Mouse (Mus musculus): ENCODE measurements around the gene Cyp1a2. TPM values are rescaled to one million over a fixed set of nuclear protein-coding genes. Genes with fewer than 3 reads are reported as not detected.
"Not testable (repeated sequence)": the region's sequence is repeated elsewhere in the genome, so short reads cannot be mapped to it uniquely, and the experiment has no call there.

Cyp1a2 gene
- total RNA-seq (2021), result not detected

DNA sequence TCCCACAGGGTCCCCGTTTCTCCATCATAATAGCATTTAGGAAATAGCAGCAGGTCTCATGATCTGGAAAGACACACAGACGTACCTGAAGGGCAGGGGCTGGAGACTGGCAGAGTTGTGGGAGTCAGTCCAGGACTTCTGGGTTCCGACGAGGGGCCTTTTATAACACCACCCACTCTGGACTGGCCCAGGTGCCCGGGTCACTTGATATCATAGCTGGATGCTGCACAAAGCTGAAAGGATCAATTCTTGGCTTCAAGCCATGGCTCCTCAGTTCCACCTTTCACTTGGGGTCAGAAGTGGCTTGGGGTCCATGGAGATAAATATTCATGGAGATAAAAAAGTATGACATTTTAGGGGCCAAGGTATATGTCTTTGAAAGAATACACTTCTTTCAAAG, at the start of gene Cyp1a2:
Gene Cyp1a2 (minus strand): TSS at position 184 of the 400 bp plus-strand sequence.
- intact Hi-C loops (cut with DNase I), result no loop called here
- no peak for DNase-seq

DNA sequence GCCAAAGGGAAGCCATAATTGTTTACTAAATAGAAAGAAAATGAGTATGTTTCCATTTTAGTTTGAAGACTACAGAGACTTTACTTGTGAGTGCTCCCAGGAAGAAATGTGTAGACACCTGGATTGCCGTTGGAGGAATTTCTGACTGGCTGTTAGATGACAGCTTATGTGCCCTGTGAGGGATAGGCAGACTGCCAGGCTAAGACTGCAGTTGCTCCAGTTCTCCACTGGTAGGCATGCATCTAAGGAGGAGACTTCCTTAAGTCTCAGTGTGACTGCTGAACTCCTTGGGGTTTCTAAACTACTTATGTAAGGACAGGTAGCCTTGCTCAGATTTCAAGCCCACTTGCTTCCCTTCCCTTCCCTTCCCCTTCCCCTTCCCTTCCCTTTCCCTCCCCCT, 44.8 kb upstream of the Cyp1a2 start:
- no peak for DNase-seq
- intact Hi-C loops (cut with DNase I), result no loop called here

DNA sequence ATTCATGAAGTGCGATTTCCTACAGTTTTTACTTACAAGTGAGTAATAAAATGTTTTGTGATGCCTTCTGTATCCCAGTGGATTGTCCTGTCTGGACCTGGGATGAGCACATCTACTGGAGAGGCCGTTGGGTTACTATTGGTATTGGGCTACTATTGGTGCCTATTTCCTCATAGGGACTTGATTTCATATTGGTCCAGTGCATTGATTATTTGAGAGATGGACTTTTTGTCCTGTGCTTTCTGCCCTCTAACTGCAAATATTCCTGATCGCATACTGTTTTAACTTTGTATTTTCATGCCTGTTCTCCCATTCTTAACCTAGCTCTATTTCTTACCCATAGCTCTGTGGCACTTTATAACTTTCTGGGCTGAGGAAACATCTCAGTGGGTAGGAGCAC, 41.2 kb upstream of the Cyp1a2 start:
- DNase-seq, result no peak
- intact Hi-C loops (cut with DNase I), result no loop called here

DNA sequence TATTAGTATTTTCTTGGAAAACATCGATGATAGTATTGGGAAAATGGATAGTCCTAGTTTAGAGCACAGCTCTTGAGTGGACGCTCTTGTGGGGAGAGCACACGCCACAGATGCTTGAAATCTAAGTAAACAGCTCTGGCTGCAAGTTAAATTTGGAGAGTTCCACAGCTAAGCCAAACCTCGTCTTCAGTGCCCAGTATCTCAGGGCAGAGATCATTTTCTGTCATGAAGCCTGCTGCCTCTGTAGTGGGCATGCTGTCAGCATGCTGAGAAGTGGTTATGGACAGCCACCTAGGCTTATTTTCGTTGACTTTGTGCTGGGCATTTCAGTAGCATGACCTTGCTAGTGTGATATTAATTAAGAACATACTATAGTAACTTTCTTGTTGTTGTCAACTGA, 40.3 kb upstream of the Cyp1a2 start:
- no peak for DNase-seq
- intact Hi-C loops (cut with DNase I), result no loop called here

DNA sequence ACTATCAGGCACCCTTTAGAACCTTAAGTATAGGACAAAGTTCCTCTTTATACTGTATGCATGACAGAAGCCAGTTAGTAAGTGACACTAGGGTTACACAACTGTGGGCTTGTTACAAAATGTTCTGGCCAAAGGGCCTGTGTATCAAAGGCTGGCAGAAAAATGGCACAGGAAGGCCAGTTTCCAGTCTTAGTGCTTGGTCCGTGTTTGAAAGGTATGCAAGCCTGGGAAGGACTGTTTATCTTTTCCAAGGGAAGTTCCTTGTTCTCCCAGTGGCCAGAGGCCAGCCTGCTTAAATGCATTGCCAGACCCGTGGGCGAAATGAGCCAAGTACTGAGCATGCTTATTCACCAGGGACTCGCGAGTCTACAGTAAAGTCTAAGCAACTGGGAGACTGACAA, 39.8 kb upstream of the Cyp1a2 start:
- peak; percentile 81 to 84 for DNase-seq
- intact Hi-C loops (cut with DNase I), result no loop called here

DNA sequence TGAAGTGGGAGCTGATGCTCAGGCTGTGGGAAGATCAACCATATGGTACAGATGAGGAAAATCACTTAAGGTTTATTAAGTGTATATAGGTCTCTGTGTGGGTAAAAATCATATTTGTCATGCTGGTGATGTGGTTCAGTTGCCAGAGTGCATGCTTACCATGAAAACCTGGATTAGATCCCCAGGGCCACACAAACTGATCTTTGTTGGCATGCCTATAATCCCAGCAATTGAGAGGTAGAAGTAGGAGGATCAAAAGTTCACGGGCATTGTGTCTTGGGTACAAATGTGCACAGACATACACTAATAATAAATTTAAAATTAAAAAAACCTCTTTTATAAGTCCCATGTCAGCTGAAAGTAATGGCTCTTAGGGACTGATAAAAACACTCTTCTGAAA, 38.9 kb upstream of the Cyp1a2 start:
- intact Hi-C loops (cut with DNase I), result no loop called here
- DNase-seq, result no peak

DNA sequence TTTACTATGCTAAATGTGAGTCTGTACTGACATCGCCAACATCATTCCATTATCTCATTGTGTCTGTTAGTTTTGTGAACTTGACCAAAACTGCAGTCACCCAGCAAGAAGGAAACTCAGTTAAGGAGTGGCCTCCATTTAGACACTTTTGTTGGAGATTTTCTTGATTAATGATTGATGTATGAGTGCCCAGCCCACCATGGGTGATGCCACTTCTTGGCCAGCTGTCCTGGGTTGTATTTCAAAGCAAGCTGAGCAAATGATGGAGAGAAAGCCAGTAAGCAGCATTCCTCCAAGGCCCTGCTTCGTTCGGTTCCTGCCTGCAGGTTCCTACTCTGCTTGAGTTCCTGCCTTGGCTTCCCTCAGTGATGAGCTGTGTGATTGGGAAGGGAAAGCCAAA, 37.2 kb upstream of the Cyp1a2 start:
- intact Hi-C loops (cut with DNase I), result no loop called here
- DNase-seq, result no peak

DNA sequence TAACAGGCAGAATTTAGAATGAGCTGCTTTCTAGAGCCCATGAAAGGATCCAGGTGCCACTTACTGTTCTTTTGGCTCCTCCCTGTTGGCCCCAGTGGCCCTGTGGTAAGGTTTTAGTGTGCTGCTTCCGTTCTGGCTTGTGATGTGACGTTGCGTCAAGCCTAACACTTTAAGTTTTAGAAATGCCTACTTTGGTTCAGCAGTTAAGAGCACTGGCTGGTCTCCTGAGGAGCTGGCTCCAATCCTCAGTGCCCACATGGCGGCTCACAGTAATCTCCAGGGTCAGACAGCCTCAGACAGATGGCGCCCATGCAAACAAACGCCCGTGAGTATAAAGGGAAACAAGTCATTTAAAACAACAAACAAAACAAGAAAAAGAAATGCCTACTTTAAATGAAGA, 34.9 kb upstream of the Cyp1a2 start:
- no peak for DNase-seq

DNA sequence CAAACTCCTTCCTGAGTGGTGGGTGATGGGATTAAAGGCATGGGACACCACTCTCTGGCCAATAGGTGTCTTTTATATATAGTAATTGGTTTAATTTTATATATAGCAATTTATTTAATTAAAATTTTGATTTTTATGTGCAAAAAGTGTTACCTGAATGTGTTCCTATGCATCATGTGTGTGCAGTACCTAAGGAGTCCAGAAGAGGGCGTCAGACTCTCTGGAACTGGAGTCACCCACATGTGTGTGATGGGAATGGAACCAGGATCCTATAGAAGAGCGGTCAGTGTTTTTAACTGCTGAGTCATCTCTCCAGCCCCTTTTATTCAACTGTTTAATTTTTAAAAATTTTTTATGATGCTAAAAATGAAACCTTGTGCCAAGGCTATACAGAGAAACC, 28.7 kb upstream of the Cyp1a2 start:
- DNase-seq, result no peak
- intact Hi-C loops (cut with DNase I), result no loop called here

More for the DNA sequence above, 34.9 kb upstream of the Cyp1a2 start:
- intact Hi-C loops (cut with DNase I), result no loop called here

DNA sequence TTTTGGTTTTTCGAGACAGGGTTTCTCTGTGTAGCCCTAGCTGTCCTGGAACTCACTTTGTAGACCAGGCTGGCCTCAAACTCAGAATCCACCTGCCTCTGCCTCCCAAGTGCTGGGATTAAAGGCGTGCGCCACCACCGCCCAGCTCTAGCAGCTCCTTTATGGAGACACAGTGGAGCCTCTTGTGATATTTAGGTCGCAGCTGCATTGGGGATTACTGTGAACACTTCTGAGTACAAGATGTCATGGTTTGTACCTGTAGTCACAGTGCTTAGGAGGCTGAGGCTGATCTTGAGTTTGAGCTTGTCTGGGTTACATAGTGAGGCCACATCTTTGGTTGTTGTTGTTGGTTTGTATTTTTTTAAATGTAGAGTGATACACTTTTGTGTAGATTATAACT, 26.7 kb upstream of the Cyp1a2 start:
- intact Hi-C loops (cut with DNase I); DNase-seq: not testable (repeated sequence)

DNA sequence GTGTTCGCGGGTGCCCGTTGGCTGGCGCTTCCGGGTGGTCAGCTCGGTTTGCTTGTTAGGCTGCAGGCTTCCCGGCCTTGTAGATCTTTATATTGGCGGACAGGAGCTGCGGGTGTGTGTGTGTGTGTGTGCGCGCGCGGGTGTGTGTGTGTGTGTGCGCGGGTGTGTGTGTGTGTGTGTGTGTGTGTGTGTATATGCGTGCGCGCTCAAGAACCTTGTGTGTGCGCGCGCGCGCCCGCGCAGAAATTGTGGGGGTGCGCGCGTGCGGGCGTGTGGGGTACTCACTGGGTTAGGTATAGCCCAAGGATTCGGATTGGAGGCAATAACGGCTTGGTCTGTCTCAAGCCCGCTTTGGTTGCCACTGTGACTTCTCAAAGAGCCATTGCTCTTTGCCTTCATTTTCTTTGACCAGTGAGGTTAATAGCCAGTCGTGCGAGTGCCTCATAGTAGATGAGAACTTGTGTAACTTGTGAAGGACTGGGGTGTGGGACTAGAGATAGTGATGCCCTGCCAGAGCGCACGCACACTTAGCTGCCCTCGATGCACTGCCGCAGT, 25.3 kb upstream of the Cyp1a2 start:
- DNase-seq, result peak; percentile 32 to 54
- intact Hi-C loops (cut with DNase I), result loop anchor here (5.0 kb wide), 1 partner anchor 41 kb away; no protein-coding TSS in a partner anchor

DNA sequence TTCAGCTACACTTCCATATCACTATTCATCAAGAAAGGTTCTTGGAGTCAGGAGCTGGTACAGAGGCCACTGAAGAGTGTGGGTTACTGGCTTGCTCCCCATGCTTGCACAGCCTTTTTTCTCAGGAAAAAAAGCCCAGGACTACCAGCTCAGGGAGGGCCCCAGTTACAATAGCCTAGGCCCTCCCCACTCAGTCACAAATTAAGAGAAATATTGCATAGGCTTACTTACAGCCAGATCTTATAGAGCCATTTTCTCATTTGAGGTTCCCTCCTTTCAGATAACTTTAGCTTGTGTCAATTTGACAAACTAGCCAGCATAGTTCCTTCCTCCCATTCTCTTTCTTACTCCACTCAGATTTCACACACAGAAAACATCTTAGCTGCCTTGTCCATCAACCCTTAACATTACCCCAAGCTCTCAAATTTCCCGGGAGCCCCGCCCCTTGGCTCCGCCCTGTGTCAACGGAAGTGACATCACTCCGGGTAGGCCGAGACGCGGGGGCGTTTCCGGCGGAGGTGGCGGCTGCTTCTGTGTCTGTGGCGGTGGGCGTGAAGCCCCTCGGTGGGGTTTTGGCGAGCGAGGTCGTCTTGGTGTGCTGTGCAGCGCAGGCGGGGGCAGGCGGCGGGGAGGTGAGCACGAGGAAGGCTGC, 24.7 kb upstream of the Cyp1a2 start, which contains the start of gene Edc3:
Gene Edc3 (plus strand): TSS at position 473 of the 652 bp plus-strand sequence.
- DNase-seq, result peak; percentile 93 to 96
- intact Hi-C loops (cut with DNase I), result loop anchor here (5.0 kb wide), 1 partner anchor 41 kb away; no protein-coding TSS in a partner anchor

DNA sequence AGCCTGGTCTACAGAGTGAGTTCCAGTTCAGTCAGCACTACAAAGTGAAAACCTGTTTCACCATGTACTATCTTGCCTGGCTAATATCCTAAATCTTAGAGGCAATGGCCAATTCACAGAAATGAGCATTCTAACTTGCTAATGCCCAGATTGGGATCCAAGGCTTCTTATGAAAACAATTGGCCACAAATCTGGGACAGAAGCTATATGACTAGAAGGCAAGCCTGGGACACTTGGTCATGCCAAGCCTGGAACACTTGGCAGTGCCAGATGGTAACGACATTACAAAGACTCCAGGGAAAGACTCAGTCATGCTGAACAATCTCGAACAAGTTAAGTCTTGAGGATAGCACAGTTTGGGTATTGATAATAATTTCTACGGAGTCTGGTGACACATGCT, 23.0 kb upstream of the Cyp1a2 start:
- DNase-seq, result no peak
- intact Hi-C loops (cut with DNase I), result loop anchor here (5.0 kb wide), 1 partner anchor 39 kb away; no protein-coding TSS in a partner anchor

DNA sequence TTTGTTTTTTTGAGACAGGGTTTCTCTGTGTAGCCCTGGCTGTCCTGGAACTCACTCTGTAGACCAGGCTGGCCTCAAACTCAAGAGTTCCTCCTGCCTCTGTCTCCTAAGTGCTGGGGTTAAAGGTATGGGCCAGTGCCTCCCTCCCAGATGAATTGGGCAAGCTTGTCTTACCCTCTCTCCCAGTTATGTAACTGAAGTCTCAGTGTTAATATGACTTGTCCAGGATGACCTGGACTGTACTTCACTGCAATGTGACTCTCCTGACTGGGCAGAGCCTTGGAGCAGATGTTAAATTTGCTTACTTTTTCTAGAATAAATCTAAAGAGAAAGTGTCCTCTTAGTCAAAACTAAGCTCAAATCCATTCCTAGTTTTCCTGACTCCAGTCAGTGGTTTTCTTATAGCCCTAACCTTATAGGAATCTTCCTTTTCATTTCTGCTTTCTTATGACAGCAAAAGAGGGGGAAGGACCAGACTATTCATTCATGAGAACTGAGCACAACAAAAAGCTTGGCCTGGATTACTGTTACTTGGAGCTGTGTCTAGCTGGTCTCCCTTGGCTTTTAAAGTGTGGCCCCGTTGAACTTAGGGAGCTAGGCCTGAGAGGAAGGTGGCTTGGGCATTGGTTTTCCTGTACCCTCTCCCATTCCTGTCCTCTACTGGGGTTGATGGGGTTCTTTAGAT, 15.1 kb upstream of the Cyp1a2 start:
- intact Hi-C loops (cut with DNase I), result no loop called here
- DNase-seq, result no peak

DNA sequence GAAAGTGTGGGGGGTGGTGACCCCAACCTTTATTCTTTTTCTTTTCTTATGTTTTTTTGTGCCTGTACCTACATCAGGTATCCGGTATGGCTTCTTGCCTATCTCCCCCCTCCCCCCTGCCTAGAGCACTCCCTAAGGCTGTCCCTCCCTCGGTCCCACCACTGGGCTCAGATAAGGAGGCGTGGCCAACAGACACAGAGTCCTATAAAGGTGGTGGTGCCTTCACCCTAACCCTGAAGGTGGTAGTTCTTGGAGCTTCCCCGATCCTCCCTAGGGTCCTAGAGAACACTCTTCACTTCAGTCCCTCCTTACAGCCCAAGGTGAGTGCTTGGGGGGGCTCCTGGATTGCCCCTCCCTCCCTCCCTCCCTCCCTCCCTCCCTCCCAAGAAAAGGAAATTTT, 13.9 kb upstream of the Cyp1a2 start:
- DNase-seq, result no peak
- intact Hi-C loops (cut with DNase I), result no loop called here

DNA sequence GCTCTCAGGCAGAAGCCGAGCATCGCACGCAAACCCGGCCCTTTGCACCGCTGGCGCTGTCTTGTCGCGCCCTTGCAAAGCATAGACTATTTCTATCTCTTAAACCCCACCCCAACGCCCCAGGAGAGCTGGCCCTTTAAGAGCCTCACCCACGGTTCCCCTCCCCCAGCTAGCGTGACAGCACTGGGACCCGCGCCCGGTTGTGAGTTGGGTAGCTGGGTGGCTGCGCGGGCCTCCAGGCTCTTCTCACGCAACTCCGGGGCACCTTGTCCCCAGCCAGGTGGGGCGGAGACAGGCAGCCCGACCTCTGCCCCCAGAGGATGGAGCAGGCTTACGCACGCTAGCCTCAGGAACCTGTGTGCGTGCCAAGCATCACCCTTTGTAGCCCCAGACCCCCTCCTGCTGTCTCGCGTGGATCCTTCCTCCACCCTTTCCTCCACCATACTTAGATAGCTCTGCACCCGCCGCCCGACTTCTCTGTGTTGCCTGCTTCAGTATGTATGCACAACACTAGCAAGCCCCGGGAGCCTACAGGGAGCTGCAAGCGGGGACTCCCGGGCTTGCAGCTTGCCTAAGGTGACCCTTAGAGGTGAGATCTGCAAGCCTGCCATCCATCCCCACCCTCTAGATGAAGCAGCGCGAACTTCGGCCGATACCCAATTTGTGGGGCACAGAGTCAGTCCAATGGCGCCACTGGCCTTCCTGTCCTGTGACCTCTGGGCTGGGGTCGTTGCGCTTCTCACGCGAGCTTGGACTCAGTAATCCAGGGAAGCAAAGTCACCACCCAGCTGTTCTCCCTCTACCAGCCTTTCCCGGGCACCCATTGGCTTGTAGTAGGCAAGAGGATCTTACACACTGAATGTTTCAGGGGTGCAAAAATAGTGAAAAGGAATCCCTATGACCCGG, 13.1 kb upstream of the Cyp1a2 start:
- peak; percentile 32 to 36 for DNase-seq
- intact Hi-C loops (cut with DNase I), result no loop called here

DNA sequence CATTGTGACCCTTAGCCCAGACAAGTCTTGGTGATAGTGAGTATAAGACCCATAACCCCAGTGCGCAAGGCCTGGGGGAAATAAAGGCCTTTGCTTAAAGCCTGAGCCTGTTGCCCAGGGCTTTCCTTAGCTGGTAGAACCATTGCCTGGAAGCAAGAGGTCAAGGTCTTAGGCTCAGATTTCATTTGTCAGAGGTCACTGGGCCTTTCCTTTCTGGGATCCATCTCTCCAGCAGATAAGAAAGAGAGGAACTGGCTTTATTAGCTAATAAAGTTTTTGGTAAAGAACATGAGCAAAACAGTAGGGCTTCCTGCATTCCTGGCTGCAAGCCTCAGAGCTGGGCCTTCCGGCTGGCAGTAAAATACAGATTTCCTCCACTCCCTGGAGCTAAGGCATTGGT, 10.6 kb upstream of the Cyp1a2 start:
- intact Hi-C loops (cut with DNase I), result no loop called here

DNA sequence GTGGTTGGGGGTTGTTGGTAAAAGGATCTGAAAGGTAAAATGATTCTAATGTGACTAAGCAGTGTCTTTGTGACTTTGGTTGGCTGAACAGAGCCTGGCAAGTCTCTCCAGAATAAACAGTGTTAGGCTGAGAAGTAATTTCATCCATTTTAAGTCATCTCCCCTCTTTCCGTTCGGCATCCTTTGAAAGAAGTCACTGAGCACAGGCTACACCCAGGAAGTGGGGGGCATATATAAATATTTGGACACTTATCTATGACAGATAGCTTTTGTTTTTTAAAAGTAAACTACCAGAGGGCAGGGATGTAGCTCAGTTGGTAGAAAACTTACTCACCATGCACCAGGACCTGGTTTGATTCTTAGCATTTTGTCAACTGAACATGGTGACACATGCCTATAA, 5.1 kb upstream of the Cyp1a2 start:
- no peak for DNase-seq
- intact Hi-C loops (cut with DNase I), result no loop called here

More for the DNA sequence above, 10.6 kb upstream of the Cyp1a2 start:
- no peak for DNase-seq

DNA sequence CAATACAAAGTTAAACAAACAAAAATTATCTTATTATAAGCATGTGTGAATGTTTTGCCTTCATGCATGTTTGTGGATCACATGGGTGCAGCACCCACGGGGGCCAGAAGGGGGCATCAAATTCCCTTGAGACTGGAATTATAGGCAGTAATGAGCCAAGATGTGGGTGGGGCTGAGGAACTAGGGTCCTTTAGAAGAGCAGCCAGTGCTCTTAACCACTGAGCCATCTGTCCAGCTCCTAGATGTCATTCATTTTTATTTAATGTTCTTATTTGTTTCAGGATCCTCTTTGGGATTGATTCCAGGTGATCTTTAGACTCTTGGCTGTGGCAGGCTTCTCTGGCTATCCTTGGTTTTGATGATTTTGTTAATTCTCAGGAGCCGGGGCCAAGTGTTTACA, 4.7 kb upstream of the Cyp1a2 start:
- DNase-seq, result no peak
- intact Hi-C loops (cut with DNase I), result no loop called here

DNA sequence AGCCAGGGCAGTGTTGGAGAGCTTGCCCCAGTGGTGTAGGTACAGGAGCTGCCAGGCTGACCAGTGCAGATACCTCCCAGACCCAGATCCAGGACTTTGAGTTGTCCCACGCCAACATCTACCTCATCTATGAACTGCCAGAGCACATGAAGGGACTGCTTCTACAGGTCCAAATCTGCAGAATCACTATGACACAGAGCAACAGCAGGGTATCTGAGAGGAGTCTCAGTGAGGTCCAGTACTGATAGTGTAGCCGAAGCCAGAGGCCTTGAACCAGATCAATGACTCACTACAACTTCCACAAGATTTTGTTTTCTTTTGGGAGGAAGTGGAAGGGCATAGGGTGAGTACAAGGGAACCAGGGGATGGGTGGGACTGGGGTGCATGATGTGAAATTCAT, 4.2 kb upstream of the Cyp1a2 start, which contains the start of gene Cyp1a1:
Gene Cyp1a1 (plus strand): TSS at position 178 of the 400 bp plus-strand sequence.
- intact Hi-C loops (cut with DNase I), result no loop called here
- DNase-seq, result no peak

DNA sequence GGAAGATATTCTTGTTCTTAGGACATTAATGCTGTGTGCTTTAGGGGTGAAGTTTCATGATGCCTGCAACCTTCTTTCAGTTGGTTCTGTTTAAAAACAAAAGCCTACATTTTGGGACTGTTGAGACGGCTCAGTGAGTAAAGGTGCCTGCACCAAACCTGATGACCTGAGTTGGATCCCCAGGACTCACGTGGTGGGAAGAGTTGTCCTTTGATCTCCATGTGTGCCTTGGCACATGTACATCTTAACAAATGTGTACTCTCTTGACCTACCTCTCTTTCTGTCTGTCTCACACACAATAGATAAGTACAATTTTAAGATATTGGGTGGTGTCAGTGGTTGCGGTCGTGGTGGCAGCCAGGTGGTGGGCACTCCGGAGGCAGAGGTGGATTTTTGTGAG, 2.5 kb upstream of the Cyp1a2 start:
- intact Hi-C loops (cut with DNase I), result no loop called here
- no peak for DNase-seq
